Mouse (Mus musculus) retina, postnatal 7 days (tissue): Measurements from ENCODE around the gene Gm45785.

ENCODE experiments used
- DNase-seq: peaks from one replicate; pipeline ENCODE4 v3.0.0-alpha.2; 2012; ENCODE audit warnings: low read depth, low spot score

The Gm45785 gene

DNA sequence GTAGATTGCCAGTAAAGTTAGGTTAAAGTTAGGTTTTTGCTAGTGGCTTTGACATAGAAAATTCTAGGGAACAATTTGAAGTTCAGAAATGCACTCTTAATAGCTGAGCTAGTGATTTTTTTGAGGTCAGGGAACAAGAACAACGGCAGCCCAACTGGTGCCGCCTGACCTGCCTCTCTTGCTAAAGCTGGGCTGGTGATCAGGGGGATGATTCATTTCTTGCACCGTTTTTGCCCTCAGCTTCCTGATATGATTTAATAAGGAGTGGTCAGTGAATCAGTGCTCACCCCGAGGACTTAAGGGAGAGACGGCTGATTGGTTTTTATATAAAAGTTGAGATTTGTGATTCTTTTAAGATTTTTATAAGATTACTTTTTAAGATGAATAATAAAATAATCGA lies 24.7 kb downstream of the Gm45785 start:
- DNase-seq = no peak

DNA sequence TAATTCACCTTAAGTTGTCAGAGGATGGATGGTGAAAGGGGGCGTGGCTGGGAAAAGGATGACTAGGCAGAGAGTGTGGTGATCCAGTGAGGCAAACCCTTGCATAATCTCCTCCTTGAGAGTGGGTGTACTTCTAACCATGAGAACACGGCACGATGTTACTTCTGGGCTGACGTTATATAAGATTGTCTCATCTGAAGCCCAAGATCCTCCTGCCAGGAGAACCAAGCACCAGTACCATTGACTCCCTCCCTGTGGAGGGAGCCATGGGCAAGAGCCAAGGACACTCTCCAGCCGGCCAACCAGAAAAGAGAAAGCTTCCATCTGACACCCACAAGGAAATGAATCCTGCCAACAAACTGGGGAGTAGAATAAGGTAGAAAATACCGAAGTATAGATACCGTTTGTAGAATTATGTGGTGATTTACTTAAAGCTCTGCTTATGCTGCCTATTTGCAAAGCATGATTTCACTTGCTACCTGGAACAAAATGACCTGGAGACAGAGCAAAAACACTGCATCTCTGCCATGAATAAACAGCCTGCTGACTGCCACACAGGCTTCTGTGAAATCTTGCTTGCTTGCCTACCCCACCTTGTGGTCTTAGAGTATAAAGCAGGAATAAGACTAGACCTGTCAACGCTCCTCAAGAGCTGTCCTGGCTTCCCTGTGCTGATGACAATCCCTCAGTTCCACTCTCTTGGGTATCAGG lies 27.8 kb downstream of the Gm45785 start:
- peak; percentile 16 for DNase-seq

DNA sequence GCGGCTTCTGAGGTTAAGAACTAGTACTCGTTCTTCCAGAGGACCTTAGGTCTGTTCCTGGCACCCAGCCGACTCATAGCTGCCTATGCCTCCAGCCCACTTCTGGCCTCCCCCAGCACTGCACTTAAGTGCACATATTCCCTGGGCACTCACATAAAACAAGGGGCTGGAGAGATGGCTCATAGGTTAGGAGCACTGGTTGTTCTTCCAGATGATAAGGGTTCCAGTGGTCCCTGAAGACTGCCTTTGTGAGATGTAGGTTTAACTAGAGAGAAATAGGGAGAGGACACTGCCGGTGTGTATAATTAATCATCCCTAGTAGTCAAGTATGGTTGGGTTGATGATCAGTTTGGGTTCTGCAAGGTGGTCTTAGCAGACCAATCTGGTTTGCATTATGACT lies 33.4 kb downstream of the Gm45785 start:
- DNase-seq = no peak

DNA sequence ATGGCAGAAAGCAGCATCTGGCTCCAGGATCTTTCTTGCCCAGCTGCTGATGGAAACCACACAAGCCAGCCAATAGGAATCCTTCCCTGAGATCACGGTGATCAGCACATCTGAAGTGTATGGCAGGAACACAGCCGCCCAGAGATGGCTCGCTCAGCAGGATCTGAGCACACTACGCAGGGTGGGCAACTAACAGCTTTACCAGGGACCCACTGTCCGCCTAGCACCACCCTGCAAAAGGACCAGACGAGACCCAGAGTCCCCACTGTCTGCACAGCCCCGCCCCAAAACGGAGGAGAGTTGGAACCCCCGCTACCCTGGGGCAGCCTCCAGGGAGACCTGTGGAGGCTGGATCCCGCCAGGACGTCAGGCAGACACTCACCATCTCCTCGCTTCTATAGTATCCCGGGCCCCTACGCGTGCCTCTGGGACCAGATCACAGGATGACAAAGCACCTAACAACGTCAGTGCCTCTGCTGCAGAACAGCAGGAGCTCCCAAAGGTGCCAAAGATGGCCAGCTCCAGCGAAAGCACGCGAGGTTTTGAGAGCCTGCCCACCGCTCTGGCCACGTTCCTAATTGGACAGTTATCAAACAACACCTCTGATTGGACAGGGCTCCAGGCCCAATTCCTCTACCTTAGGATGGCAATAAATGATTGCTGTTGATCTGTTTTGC lies 34.3 kb downstream of the Gm45785 start, which contains the start of gene Zfp941:
Gene Zfp941 (minus strand): TSS at position 526 of the 677 bp plus-strand sequence.
- DNase-seq = peak; percentile 34

DNA sequence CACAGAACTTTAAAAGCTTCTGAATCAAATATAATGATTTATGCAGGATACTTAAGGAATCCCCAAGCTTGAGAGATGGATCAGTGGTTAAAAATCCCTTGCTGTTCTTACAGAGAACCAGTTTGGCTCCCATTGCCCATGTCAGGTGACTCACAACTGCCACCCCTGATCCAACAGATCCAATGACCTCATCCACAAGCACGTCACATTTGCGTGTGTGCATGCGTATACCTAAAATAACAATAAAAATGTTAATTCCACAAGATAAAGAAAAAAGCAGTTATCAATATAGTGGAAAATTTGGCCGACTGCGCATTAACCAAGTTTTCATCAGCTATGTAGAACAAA lies 34.9 kb downstream of the Gm45785 start:
- DNase-seq = no peak

DNA sequence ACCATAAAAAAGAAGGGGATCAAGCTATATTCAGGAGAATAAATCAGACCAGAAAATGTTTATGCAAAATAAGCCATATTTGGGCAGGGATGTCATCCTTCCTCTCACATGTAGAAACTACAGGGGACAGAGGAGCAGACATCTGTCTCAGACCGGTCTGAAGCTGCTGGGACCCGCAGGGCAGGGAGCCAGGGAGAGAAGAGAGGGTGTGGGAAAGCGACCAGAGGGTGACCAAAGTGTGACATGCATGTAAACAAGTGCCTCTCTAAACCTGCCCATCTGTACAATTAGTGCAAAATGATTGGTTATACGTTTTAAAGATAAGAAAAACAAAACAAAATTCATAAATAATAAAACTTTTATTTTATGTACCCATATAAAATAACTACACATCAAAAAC lies 36.0 kb downstream of the Gm45785 start:
- no peak for DNase-seq

DNA sequence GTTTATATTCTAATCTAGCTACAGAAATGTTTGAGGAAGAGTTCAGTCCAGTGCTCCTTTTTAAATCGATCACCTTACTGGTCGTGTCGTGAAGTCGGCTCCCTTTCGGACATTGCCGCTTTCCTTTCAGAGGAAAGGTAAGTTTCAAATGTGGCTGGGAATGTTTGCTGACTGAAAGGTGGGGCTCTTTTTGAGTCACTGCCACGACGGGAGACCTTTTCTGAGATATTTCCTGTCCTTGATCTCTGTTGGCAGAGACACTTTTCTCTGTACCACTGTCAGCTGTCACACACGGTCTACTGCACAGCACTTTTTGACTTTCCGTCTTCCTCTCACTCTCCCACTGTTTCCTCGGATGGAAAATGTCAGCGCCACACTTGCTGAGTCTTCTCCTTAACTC lies 43.3 kb downstream of the Gm45785 start:
- DNase-seq = no peak

DNA sequence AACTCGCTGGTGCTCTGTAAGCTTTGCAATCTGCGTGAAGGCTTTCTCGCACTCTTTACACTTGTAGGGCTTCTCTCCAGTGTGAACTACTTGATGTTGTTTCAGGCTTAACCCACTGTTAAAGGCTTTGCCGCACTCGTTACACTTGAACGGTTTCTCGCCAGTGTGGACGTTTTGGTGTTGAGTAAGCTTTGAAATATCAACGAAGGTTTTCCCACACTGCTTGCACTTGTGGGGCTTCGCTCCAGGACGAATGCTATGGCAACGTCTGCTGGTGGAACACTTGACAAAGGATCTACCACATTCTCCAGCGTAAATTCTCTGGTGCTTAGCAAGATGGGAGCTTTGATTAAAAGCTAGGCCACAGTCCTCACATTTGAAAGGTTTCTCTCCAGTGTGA lies 44.4 kb downstream of the Gm45785 start:
- no peak for DNase-seq

DNA sequence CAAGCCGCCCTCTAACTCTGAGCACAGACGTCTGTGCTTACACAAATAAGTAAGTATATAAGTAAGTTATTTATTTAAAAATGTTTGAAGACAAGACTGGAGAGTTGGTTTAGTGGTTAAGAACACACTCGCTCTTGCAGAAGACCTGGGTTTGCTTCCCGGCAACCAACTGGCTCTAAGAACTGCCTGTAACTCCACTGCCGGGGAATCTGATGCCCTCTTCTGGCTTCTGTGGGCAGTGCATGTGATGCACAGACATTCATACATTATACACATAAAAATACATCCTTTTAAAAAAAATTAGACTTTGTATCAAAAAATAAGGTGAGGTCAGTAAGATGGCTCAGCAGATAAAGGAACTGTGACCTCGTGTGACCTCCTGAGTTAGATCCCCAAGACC lies 45.6 kb downstream of the Gm45785 start:
- no peak for DNase-seq

DNA sequence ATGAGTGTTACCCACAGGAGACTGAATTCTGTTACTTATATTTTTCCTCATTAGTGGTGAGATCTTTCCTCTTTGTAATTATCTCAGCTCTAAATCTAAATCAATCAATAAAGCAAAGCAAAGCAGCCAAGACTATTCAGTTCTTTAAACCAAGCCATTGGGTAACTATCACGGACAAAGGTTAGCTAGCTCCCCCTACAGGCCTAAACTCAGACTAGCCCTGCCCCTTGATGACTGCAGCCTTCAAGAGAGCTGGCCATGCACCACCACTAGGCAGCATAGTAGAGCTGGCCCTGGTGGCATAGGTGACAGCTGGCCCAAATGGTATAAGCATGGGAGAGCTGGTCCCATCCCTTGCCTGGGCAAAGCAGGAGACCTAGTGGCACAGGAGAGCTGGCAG lies 50.4 kb downstream of the Gm45785 start:
- no peak for DNase-seq

DNA sequence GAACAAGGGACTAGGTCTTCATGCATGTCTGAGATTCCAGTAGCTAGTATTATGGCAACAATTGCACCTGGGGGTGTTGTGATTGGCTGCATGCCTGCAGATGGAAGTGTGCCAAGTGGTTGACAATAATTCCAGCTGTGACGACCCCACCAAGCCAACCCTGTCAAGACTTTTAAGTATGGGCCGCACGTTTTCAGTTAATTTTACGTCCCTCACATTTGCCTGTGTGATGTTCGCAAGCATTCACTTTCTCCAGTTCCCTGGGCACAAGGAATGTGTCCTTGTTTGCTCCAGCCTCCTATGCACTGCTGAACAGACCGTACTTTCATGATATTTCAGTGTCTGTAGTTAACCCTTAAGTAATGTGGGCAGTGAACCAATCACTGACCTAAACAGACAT lies 53.5 kb downstream of the Gm45785 start:
- no peak for DNase-seq

DNA sequence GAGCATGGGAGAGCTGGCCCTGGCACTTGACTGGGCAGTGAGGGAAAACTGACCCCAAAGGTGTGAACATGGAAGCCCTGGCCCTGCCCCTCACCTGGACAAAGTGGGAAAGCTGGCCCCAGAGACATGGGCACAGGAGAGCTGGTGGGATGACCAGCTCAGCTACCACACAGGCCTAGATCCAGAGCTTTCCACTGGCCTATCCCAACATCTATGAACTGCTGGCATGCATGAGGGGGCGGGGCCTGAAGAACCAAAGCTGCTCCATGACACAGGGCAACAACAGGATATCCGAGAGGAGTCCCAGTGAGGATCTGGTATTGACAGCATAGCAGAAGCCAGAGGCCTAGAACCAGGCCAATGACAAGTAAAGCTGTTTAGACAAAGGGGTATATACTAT lies 57.9 kb downstream of the Gm45785 start:
- no peak for DNase-seq

DNA sequence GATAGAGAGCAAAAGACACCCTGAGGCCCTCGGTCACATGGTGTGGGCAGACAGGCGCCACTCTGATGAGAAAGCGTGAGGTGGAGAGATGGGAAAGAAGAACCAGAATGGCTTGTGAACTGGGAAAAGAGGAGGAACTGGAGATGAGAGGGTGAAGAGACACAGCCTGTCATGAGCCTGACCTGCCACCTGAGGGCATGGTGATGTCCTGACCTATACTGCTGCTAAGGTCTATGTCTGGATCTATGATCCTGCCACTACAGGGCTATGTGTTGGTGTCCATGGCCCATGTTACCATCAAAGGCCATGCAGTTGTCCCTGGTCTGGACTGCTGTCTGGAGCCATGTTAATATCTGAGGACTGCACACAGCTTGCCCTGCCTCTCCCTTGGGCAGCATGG lies 58.5 kb downstream of the Gm45785 start:
- DNase-seq = no peak

DNA sequence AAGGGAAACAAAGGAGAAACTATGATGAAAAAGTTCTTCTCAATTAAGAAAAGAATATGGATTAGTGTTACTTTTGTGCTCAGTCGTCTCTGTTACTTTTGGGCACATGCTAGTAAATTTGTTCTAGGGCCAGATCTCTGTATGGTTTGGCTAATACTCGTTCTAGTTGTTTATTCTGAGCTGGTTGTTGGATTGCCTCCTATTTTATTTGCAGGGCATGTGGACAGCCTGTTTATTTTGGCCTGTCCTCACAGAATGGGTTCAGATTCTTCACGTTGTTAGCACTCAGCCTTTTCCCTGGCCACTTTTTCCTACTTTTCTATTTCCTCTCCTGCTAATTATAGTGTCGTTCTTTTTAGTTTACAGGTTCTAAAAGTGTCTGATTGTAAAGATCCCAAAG lies 62.6 kb downstream of the Gm45785 start:
- DNase-seq = no peak

DNA sequence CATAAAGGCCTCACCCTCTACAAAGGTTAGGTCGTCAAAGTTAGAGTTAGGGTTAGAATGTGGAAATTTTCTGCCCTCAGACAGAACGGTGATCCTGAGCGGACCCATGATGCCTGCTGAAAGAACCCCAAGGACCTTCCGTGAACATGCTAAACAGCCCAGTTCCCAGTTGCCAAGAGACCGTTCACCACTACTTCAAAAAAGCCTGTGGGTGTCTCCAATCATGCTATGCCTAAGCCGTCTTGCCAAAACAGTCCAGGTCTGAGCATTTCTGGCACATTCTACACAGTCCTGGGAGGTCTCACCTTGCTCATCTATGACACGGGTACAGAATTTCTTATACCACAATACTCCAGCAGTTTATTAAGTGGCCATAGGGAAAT lies 68.1 kb downstream of the Gm45785 start:
- DNase-seq = no peak

DNA sequence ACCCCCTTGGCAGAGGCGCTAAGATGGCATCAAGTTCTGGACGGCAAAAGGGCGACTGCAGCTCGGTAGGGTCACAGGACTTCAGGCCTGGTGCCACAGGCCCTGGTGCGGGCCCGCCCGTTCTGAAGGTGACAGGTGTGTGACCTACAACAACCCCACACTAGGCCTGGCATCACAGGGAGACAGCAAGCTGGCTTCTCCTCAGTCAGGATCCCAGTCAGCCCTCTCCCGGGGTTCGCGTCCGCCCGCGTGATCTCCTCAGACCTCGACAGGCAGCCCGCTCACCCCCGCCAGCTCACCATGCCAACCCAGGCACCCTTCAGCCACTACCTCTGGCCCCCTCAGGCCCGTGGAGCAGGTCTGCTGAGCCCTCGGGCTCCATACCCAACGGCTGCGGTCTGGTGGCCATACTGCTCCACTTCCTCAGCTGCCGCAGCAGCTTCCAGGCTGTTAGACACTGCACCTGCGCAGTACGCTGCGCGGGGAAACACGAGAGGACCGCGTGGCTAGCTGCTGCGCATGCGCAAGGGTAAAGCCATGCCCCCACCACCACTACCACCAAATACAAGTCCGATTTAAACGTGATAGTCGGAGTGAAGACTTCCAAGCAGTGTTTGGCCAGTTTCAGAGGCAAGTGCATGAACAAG lies 68.6 kb downstream of the Gm45785 start, which contains the start of gene Syce1:
Gene Syce1 (minus strand): TSS at position 447 of the 647 bp plus-strand sequence.
- DNase-seq = no peak

DNA sequence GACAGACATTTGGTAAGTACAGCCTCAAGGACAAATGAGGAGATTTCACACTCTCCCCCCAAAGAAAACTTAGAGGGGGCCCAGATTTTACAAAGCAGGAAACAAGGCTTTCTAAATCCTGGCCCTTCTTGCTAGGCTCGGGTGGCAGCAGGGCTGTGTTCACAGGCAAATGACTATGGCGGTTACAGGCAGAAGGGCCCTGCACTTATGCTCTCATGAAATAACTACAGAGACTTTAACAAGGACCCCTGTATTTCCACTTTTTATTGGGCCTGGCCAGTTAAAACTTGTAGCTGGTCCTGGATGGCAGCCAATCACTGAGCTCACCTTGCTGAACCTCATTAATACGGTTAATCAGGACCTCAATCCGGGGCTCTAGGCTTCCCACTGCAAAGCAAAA lies 75.6 kb downstream of the Gm45785 start:
- DNase-seq = no peak
